Mouse (Mus musculus) liver, adult 2 months (tissue): ENCODE results near the gene Tmem269. TPM values are rescaled to one million over a fixed set of nuclear protein-coding genes. Genes with fewer than 3 reads are reported as not detected.

Experiments used
- DNase-seq: peaks from one replicate; pipeline ENCODE4 v3.0.0-alpha.2; 2011; ENCODE audit warnings: low read depth, low spot score; ENCODE audit errors: extremely low read depth
- H3K27ac ChIP-seq: fragments of 200-500 bp; replicated peaks from 2 replicates; pipeline ENCODE4 v1.5.1; 2012; ENCODE audit warnings: low read depth, mild to moderate bottlenecking, control low read depth, inconsistent platforms, low read length; ENCODE audit not compliant: insufficient read depth
- H3K27me3 ChIP-seq: fragments of 200-500 bp; 2 replicates; pipeline ENCODE4 v1.6.1; 2012; ENCODE audit warnings: mild to moderate bottlenecking, moderate library complexity, low read length, inconsistent platforms; ENCODE audit not compliant: control insufficient read depth, insufficient read depth
- H3K36me3 ChIP-seq: fragments of 200-500 bp; 2 replicates; pipeline ENCODE4 v1.6.1; 2012; ENCODE audit warnings: low read length, inconsistent platforms; ENCODE audit not compliant: control insufficient read depth, insufficient read depth
- H3K4me1 ChIP-seq: fragments of 200-500 bp; 2 replicates; pipeline ENCODE4 v1.6.1; 2011; ENCODE audit warnings: low read length; ENCODE audit not compliant: control insufficient read depth, insufficient read depth
- H3K4me3 ChIP-seq: fragments of 200-500 bp; 2 replicates; pipeline ENCODE4 v1.5.1; 2011; ENCODE audit warnings: low read depth, mild to moderate bottlenecking, control low read depth, low read length, moderate library complexity; ENCODE audit not compliant: insufficient read depth
- H3K79me2 ChIP-seq: fragments of 200-500 bp; 2 replicates; pipeline ENCODE4 v1.6.1; 2012; ENCODE audit warnings: inconsistent platforms, mild to moderate bottlenecking, low read length, moderate library complexity; ENCODE audit not compliant: control insufficient read depth, insufficient read depth
- H3K9ac ChIP-seq: fragments of 200-500 bp; 2 replicates; pipeline ENCODE4 v1.6.1; 2012; ENCODE audit warnings: low read depth, mild to moderate bottlenecking, control low read depth, inconsistent platforms, low read length
- CTCF ChIP-seq: fragments of 200-500 bp; IDR thresholded peaks from 2 replicates; pipeline ENCODE4 v1.5.1; 2011; ENCODE audit warnings: low read depth, low read length, control low read depth
- POLR2A ChIP-seq: fragments of 200-500 bp; IDR thresholded peaks from 2 replicates; pipeline ENCODE4 v1.6.1; 2011; ENCODE audit warnings: low read length, control low read depth; ENCODE audit not compliant: insufficient read depth; ENCODE audit errors: extremely low read depth
- WGBS: fragments of 180-500 bp; shearing (Covaris S2); methylation state at CpG from one replicate; pipeline ENCODE4 v1.1.7; 2018; 5-methylcytosine and 5-hydroxymethylcytosine counted together
- polyA plus RNA-seq: library from polyadenylated mRNA; depleted of rRNA; stranded (reverse); fragments of >200 nt; gene quantifications from 2 replicates; pipeline ENCODE4 v1.2.3, GENCODE M21; 2012; rRNA removed
- total RNA-seq: library from RNA; depleted of rRNA; stranded (reverse); fragments of >200 nt; gene quantifications from 2 replicates; pipeline ENCODE4 v1.2.3, GENCODE M21; 2014; rRNA removed

Tmem269 gene
- total and polyA plus RNA-seq, 2 experiments: 0.06 to 0.09 TPM

DNA sequence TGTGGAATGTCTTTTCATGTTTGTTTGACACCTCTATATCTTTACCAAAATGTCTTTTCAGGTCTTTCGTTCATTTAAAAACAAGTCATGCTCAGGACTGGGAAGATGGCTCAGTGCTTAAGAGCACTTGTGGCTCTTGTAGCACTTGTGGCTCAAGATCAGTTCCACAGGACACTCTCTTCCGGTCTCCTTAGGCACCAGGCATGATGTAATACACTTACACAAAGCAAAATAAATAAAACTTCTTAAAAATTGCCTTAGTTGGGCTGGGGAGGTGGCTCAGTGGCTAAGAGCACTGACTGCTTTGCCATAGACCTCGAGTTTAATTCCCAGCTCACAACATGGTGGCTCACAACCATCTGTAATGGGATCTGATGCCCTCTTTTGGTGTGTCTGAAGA, 56.7 kb downstream of the Tmem269 start:
- Histone ChIP-seq H3K27me3 (no peaks in the 10 kb centered on the region), H3K36me3 (no peaks in the 10 kb centered on the region), H3K4me3 (no peak overlapping the region), H3K4me1 (no peaks in the 10 kb centered on the region), H3K9ac (no peak overlapping the region), H3K79me2 (no peaks in the 10 kb centered on the region), H3K27ac (no peak overlapping the region)
- TF ChIP-seq POLR2A (no peak), CTCF (no peak)
- 77% methylated on average over 3 of the region's 3 CpGs for WGBS
- no peak for DNase-seq

- no peaks in the 10 kb centered on the region for H3K79me2 ChIP-seq
- TF ChIP-seq CTCF: no peak
- no peak for TF ChIP-seq POLR2A
- no peak overlapping the region for H3K27ac ChIP-seq
- no peaks in the 10 kb centered on the region for H3K27me3 ChIP-seq
- H3K4me3 ChIP-seq: no peak overlapping the region
- no peaks in the 10 kb centered on the region for H3K36me3 ChIP-seq
- DNase-seq: no peak
- WGBS: 79% methylated on average over 5 of the region's 5 CpGs
- no peak overlapping the region for H3K9ac ChIP-seq
- no peaks in the 10 kb centered on the region for H3K4me1 ChIP-seq
These were observed 60.1 kb downstream of the Tmem269 start for GRCm38 (mm10) chr4:119157891-119158290.

- Histone ChIP-seq H3K36me3 (no peaks in the 10 kb centered on the region), H3K4me1 (no peaks in the 10 kb centered on the region), H3K4me3 (no peak overlapping the region), H3K79me2 (no peaks in the 10 kb centered on the region), H3K27ac (no peak overlapping the region), H3K9ac (no peak overlapping the region), H3K27me3 (no peaks in the 10 kb centered on the region)
- TF ChIP-seq CTCF (peak; percentile 26; the same call in 1 of the 2 replicates), POLR2A (no peak)
- 42% methylated on average over 2 of the region's 2 CpGs for whole genome bisulfite sequencing
- peak; percentile 43 for DNase-seq
These were observed 60.8 kb downstream of the Tmem269 start for GRCm38 (mm10) chr4:119157186-119157585.

Other genes starting within 250 kb of the Tmem269 start
- 6.9 and 7.3 TPM in 2 replicates for gene Slc2a1, start 109.5 kb downstream of the Tmem269 start, total RNA-seq
- 11.1 and 17.7 TPM in 2 replicates for gene Slc2a1, start 109.5 kb downstream of the Tmem269 start, polyA plus RNA-seq
- gene Zfp691, start 44.0 kb downstream of the Tmem269 start, total RNA-seq: 3.7 and 4.5 TPM in 2 replicates
- 9.7 and 13.0 TPM in 2 replicates for gene Zfp691, start 44.0 kb downstream of the Tmem269 start, polyA plus RNA-seq
- gene Ermap, start 28.2 kb downstream of the Tmem269 start, total RNA-seq: 0.09 TPM in 1 of 2 replicates, not detected in the other
- 0.02 TPM in 1 of 2 replicates, not detected in the other for gene Ermap, start 28.2 kb downstream of the Tmem269 start, polyA plus RNA-seq
- 9.1 and 10.0 TPM in 2 replicates for gene Svbp, start 22.9 kb downstream of the Tmem269 start, total RNA-seq
- gene Svbp, start 22.9 kb downstream of the Tmem269 start, polyA plus RNA-seq: 11.9 and 14.8 TPM in 2 replicates
- 23.6 and 25.2 TPM in 2 replicates for gene AU022252, start 14.5 kb upstream of the Tmem269 start, total RNA-seq
- gene AU022252, start 14.5 kb upstream of the Tmem269 start, polyA plus RNA-seq: 16.6 and 23.3 TPM in 2 replicates
- gene P3h1, start 14.7 kb upstream of the Tmem269 start, total RNA-seq: 6.7 and 8.8 TPM in 2 replicates
- 14.5 and 20.3 TPM in 2 replicates for gene P3h1, start 14.7 kb upstream of the Tmem269 start, polyA plus RNA-seq
- not detected in 2 replicates for gene Cldn19, start 37.2 kb upstream of the Tmem269 start, total RNA-seq
- gene Cldn19, start 37.2 kb upstream of the Tmem269 start, polyA plus RNA-seq: not detected in 2 replicates
- gene Ybx1, start 76.4 kb upstream of the Tmem269 start, total RNA-seq: 177 and 189 TPM in 2 replicates
- 64.3 and 70.8 TPM in 2 replicates for gene Ybx1, start 76.4 kb upstream of the Tmem269 start, polyA plus RNA-seq
- 12.2 and 15.4 TPM in 2 replicates for gene Ppih, start 102.3 kb upstream of the Tmem269 start, total RNA-seq
- gene Ppih, start 102.3 kb upstream of the Tmem269 start, polyA plus RNA-seq: 4.1 and 5.0 TPM in 2 replicates
- gene Ccdc30, start 197.3 kb upstream of the Tmem269 start, total RNA-seq: 5.4 and 5.9 TPM in 2 replicates
- 1.8 and 3.0 TPM in 2 replicates for gene Ccdc30, start 197.3 kb upstream of the Tmem269 start, polyA plus RNA-seq
- 17.8 and 19.9 TPM in 2 replicates for gene Ppcs, start 204.2 kb upstream of the Tmem269 start, total RNA-seq
- gene Ppcs, start 204.2 kb upstream of the Tmem269 start, polyA plus RNA-seq: 26.4 and 26.8 TPM in 2 replicates
- gene Zmynd12, start 204.6 kb upstream of the Tmem269 start, total RNA-seq: 0.20 and 0.28 TPM in 2 replicates
- gene Zmynd12, start 204.6 kb upstream of the Tmem269 start, polyA plus RNA-seq: 0.10 and 0.15 TPM in 2 replicates